Mouse (Mus musculus) midbrain, embryonic 15.5 days (tissue): ENCODE results near the gene Asap2. TPM values are rescaled to one million over a fixed set of nuclear protein-coding genes. Genes with fewer than 3 reads are reported as not detected.
A peak's percentile ranks its signal among the peaks of the same experiment; 100 is the strongest.

Source experiments
- ATAC-seq: fragments of 200-750 bp; cut with Nextera tagmentation; replicated peaks from 2 replicates; pipeline ENCODE4 v1.8.0; 2017; ENCODE audit warnings: moderate TSS enrichment
- H3K27ac ChIP-seq: fragments of 300-500 bp; sonication (generic); 2 replicates; pipeline ENCODE4 v1.5.1; 2015; ENCODE audit warnings: mild to moderate bottlenecking, inconsistent platforms
- H3K27me3 ChIP-seq: fragments of 300-500 bp; sonication (generic); replicated peaks from 2 replicates; pipeline ENCODE4 v1.6.1; 2015; ENCODE audit warnings: inconsistent platforms
- H3K36me3 ChIP-seq: fragments of 300-500 bp; sonication (generic); replicated peaks from 2 replicates; pipeline ENCODE4 v1.6.1; 2015; ENCODE audit warnings: inconsistent platforms
- H3K4me1 ChIP-seq: fragments of 300-500 bp; sonication (generic); 2 replicates; pipeline ENCODE4 v1.6.1; 2015; ENCODE audit warnings: inconsistent platforms
- H3K4me2 ChIP-seq: fragments of 300-500 bp; sonication (generic); 2 replicates; pipeline ENCODE4 v1.6.1; 2015; ENCODE audit warnings: inconsistent platforms, mild to moderate bottlenecking, moderate library complexity
- H3K4me3 ChIP-seq: fragments of 300-500 bp; sonication (generic); 2 replicates; pipeline ENCODE4 v1.5.1; 2015; ENCODE audit warnings: mild to moderate bottlenecking, inconsistent platforms
- H3K9ac ChIP-seq: fragments of 300-500 bp; sonication (generic); 2 replicates; pipeline ENCODE4 v1.6.1; 2015; ENCODE audit warnings: mild to moderate bottlenecking, inconsistent platforms
- H3K9me3 ChIP-seq: fragments of 300-500 bp; sonication (generic); 2 replicates; pipeline ENCODE4 v1.6.1; 2016; ENCODE audit warnings: inconsistent platforms
- WGBS: fragments of 180-500 bp; shearing (Covaris S2); methylation state at CpG from one replicate; pipeline ENCODE4 v1.1.7; 2015; ENCODE audit warnings: mixed read lengths; 5-methylcytosine and 5-hydroxymethylcytosine counted together
- polyA plus RNA-seq: library from polyadenylated mRNA; unstranded; fragments of >200 nt; fragmentation: Nextera tagmentation; extraction: Ambion mirVana; gene quantifications from 2 replicates; pipeline ENCODE4 v1.2.1, GENCODE M21; 2015

Gene Asap2
- polyA plus RNA-seq, 1 experiment from 2014 or later: 13.9 TPM

- ATAC-seq: no peak
- Histone ChIP-seq H3K36me3 (no peaks in the 10 kb centered on the region), H3K27ac (no peak overlapping the region)
Measured at GRCm38 (mm10) chr12:21177123-21177698, 187.0 kb downstream of the Asap2 start.

DNA sequence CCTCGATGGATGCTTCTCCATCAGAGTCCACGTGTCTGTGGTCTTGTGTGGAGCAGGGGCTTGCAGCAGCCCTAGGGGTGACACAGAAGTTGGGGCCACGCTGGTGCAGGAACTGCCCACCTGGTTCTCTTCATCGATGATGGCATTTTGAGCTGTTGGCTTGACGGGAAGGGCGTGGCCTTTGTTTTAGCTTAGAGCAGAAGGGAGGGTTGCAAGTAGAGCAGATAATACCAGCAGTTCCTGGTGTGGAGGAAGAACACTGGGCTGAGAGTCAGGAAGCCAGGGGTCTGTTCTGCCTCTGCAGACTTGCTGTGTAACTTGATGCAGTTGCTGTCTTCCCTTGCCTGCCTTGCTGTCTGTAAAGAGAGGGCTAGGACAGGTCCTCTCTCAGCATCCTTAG lies 189.8 kb downstream of the Asap2 start:
- Histone ChIP-seq H3K4me3 (no peak overlapping the region), H3K36me3 (no peaks in the 10 kb centered on the region), H3K27me3 (no peaks in the 10 kb centered on the region), H3K4me1 (no peaks in the 10 kb centered on the region), H3K9me3 (no peaks in the 10 kb centered on the region), H3K27ac (no peak overlapping the region), H3K9ac (no peak overlapping the region), H3K4me2 (no peak overlapping the region)
- no peak for ATAC-seq
- WGBS: 90% methylated on average over 6 of the region's 6 CpGs

More at GRCm38 (mm10) chr12:21177123-21177698, 187.0 kb downstream of the Asap2 start:
- H3K4me2 ChIP-seq: no peak overlapping the region
- no peaks in the 10 kb centered on the region for H3K9me3 ChIP-seq
- no peak overlapping the region for H3K9ac ChIP-seq
- H3K27me3 ChIP-seq: no peaks in the 10 kb centered on the region
- no peaks in the 10 kb centered on the region for H3K4me1 ChIP-seq
- H3K4me3 ChIP-seq: no peak overlapping the region

DNA sequence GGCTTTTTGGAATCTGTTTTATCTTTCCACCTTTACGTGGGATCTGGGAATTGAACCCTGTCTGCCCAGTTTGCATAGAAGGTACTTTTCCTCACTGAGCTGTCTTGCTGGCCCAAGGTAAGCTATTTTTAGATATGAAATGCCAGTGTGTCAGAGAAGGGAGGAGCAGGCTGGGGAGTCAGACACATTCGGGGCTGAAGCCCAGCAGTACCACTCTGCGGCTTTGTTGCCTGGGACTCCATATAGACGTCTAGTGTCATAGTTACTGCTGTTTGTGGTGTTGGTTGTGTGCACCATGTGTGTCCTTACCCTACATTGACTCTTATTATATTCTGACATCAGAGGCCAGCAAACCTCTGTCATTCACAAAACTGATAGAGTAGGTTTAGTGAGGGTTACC lies 192.5 kb downstream of the Asap2 start:
- H3K4me3 ChIP-seq: no peak overlapping the region
- no peaks in the 10 kb centered on the region for H3K36me3 ChIP-seq
- H3K27me3 ChIP-seq: no peaks in the 10 kb centered on the region
- H3K27ac ChIP-seq: no peak overlapping the region
- H3K9ac ChIP-seq: no peak overlapping the region
- no peaks in the 10 kb centered on the region for H3K9me3 ChIP-seq
- WGBS: 77% methylated on average over 4 of the region's 4 CpGs
- H3K4me2 ChIP-seq: no peak overlapping the region
- no peak for ATAC-seq
- H3K4me1 ChIP-seq: no peaks in the 10 kb centered on the region

DNA sequence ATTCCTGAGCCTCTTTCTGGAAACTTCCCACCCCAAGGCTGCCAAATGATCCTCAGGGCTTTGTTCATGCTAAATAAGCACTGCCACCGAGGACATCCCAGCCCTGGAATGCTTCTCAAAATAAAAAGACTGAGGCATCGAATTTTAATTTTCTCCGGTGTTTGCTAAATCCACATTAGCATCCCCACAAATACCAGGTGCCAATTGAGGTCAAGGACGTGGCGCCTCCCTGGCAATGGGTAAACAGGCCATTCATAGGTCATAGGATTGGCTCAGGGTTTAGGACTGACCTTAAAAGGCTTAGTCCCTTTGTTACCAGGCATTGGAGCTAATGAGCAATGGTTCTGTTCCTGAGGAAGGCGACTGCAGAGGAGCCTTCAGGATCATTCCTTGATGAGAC lies 193.1 kb downstream of the Asap2 start:
- H3K9ac ChIP-seq: no peak overlapping the region
- H3K36me3 ChIP-seq: no peaks in the 10 kb centered on the region
- H3K4me1 ChIP-seq: no peaks in the 10 kb centered on the region
- WGBS: 59% methylated on average over 6 of the region's 6 CpGs
- no peak overlapping the region for H3K4me3 ChIP-seq
- no peaks in the 10 kb centered on the region for H3K27me3 ChIP-seq
- no peak overlapping the region for H3K4me2 ChIP-seq
- ATAC-seq: no peak
- no peaks in the 10 kb centered on the region for H3K9me3 ChIP-seq
- H3K27ac ChIP-seq: no peak overlapping the region

DNA sequence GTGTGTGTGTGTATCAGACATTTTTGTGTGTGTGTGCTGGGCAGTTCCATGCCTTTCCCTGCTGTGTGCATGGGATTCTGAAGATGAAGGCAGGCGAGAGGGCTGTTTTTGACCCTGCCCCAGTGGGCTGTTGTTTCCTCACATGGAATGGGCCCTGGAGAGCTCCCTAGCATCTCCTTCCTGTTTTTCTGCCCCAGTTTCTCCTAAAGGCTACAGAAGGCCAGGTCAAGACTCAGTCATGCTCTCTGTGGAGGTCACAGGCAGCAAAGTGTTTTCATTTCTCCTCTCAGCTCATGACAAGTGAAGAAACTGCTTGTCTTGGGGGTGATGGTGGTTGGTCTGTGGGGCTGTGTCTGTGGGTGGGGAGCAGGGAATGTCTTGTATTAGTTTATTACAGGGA lies 195.9 kb downstream of the Asap2 start:
- WGBS: 62% methylated on average over 1 of the region's 1 CpGs

GRCm38 (mm10) chr12:21188880-21189279 lies 198.6 kb downstream of the Asap2 start:
- H3K9me3 ChIP-seq: no peaks in the 10 kb centered on the region
- WGBS: 73% methylated on average over 4 of the region's 4 CpGs
- no peak overlapping the region for H3K4me3 ChIP-seq
- H3K27ac ChIP-seq: no peak overlapping the region
- H3K4me2 ChIP-seq: no peak overlapping the region
- no peak for ATAC-seq
- no peaks in the 10 kb centered on the region for H3K4me1 ChIP-seq
- no peaks in the 10 kb centered on the region; the same call in 1 of the 2 replicates for H3K36me3 ChIP-seq
- H3K27me3 ChIP-seq: no peaks in the 10 kb centered on the region
- no peak overlapping the region for H3K9ac ChIP-seq

More for the DNA sequence above, 195.9 kb downstream of the Asap2 start:
- Histone ChIP-seq H3K27me3 (no peaks in the 10 kb centered on the region), H3K9me3 (no peaks in the 10 kb centered on the region), H3K4me3 (no peak overlapping the region), H3K36me3 (no peaks in the 10 kb centered on the region; the same call in 1 of the 2 replicates), H3K4me1 (no peaks in the 10 kb centered on the region), H3K27ac (no peak overlapping the region), H3K9ac (no peak overlapping the region), H3K4me2 (no peak overlapping the region)
- ATAC-seq: no peak

DNA sequence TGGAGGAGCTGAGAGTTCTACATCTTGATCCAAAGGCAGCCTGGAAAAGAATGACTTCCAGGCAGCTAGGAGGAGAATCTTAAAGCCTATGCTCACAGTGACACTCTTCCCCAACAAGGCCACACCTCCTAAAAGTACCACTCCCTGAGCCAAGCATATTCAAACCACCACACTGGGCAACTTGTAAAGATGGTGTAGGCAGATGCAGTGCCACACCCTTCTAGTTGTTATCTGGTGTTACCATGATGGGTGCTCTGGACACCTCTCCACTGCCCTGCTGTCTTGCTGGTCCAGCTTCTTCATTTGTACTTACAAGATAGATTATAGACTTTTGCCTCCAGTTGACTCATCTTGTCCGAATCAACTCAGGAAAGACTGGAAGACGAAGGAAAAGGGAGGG lies 201.3 kb downstream of the Asap2 start:
- 91% methylated on average over 2 of the region's 2 CpGs for WGBS
- no peak for ATAC-seq
- Histone ChIP-seq H3K9me3 (no peaks in the 10 kb centered on the region), H3K27me3 (no peaks in the 10 kb centered on the region), H3K4me1 (no peaks in the 10 kb centered on the region), H3K36me3 (no peaks in the 10 kb centered on the region; the same call in 1 of the 2 replicates), H3K27ac (no peak overlapping the region), H3K4me3 (no peak overlapping the region), H3K4me2 (no peak overlapping the region), H3K9ac (no peak overlapping the region)

DNA sequence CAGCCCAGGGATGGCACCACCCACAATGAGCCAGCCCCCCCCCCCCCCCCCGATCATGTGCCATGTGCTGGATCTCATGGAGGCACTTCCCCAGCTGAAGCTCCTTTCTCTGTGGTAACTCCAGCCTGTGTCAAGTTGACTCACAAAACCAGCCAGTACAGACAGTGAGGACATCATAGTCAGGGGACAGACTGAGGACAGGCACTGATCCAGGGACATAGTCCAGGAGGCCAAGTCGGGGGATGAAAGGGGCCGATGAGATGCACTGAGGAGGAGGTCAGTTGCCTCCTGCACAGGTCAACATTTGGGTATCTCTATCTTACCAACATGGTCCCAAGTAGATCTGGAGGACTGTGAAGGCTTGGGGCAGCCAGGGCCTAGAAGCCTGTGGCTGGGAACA lies 205.2 kb downstream of the Asap2 start:
- Histone ChIP-seq H3K4me1 (peaks cover 3% of the 10 kb centered on the region; the same call in 1 of the 2 replicates), H3K27me3 (no peaks in the 10 kb centered on the region), H3K27ac (no peak overlapping the region), H3K4me3 (no peak overlapping the region), H3K9ac (no peak overlapping the region), H3K9me3 (no peaks in the 10 kb centered on the region), H3K4me2 (no peak overlapping the region), H3K36me3 (peaks cover 6% of the 10 kb centered on the region; the same call in 1 of the 2 replicates)
- 99% methylated on average over 3 of the region's 3 CpGs for WGBS
- ATAC-seq: no peak

DNA sequence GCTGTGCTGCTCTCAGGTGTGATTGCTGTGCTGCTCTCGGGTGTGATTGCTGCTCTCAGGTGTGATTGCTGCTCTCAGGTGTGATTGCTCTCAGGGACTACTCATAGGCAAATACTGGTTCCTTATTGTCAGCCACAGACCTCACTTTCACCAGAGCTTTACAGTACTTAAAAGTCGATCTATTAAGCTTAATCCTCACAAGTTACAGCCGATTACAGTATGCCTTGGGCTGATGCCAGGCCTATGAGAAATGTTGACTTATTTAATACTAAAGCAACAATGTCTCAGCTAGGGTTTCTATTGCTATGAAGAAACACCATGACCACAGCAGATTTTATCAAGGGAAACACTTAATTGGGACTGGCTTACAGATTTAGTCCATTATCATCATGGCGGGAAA lies 206.2 kb downstream of the Asap2 start:
- no peak overlapping the region for H3K4me2 ChIP-seq
- H3K4me3 ChIP-seq: no peak overlapping the region
- 88% methylated on average over 4 of the region's 4 CpGs for WGBS
- H3K4me1 ChIP-seq: peaks cover 3% of the 10 kb centered on the region; the same call in 1 of the 2 replicates
- H3K27me3 ChIP-seq: no peaks in the 10 kb centered on the region
- no peak for ATAC-seq
- no peak overlapping the region for H3K27ac ChIP-seq
- no peak overlapping the region for H3K9ac ChIP-seq
- 0 out of 2 replicates have a peak, but pooled peaks cover 6% of the 10 kb centered on the region for H3K36me3 ChIP-seq
- H3K9me3 ChIP-seq: no peaks in the 10 kb centered on the region

- no peaks in the 10 kb centered on the region for H3K9me3 ChIP-seq
- no peak overlapping the region for H3K27ac ChIP-seq
- H3K4me2 ChIP-seq: no peak overlapping the region
- no peak overlapping the region for H3K9ac ChIP-seq
- H3K36me3 ChIP-seq: 0 out of 2 replicates have a peak, but pooled peaks cover 6% of the 10 kb centered on the region
- H3K27me3 ChIP-seq: no peaks in the 10 kb centered on the region
- no peak for ATAC-seq
- 98% methylated on average over 8 of the region's 8 CpGs for WGBS
- H3K4me3 ChIP-seq: no peak overlapping the region
- H3K4me1 ChIP-seq: peaks cover 22% of the 10 kb centered on the region
Measured at GRCm38 (mm10) chr12:21200613-21201012, 210.4 kb downstream of the Asap2 start.

DNA sequence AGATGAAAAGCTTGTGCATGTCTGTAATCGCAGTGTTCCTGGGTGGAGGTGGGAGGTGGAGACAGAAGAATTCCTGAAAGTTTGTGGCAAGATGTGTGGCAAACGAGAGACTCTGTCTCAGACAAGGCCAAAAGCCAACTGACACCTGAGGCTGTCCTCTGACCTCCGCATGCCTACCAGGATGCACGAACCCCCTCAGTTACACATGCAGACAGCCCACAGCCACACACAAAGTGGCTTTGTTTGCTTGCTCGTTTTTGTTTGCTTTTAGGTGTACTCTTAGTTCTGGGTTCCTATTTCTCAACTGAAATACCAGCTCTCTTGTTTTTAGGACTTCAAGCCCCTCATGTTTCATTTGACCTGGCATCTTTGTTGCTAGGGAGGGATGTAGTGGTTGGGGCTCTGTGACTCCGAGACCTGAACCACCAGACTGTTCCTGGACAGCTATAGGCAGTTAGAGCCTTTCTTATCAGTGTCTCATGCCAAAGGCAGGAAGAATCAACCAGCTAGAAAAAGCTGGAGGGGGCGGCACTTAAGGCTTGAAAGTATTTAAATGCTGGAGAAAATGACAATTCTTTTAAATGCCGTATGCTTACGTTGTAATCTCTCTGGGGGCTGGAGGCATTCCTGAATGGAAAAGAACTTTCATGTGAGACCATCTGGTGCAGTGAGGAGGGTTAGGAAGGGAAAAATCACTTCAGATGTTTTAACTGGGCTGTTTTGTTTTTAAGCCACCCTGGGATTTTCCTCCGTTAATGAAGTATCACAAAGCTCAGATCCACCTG lies 211.4 kb downstream of the Asap2 start:
- Histone ChIP-seq H3K9ac (no peak overlapping the region), H3K4me2 (no peak overlapping the region), H3K4me1 (peaks cover 22% of the 10 kb centered on the region), H3K4me3 (no peak overlapping the region), H3K9me3 (no peaks in the 10 kb centered on the region), H3K27me3 (no peaks in the 10 kb centered on the region), H3K27ac (no peak overlapping the region), H3K36me3 (peaks cover 6% of the 10 kb centered on the region; the same call in 1 of the 2 replicates)
- WGBS: 79% methylated on average over 10 of the region's 10 CpGs
- no peak for ATAC-seq

DNA sequence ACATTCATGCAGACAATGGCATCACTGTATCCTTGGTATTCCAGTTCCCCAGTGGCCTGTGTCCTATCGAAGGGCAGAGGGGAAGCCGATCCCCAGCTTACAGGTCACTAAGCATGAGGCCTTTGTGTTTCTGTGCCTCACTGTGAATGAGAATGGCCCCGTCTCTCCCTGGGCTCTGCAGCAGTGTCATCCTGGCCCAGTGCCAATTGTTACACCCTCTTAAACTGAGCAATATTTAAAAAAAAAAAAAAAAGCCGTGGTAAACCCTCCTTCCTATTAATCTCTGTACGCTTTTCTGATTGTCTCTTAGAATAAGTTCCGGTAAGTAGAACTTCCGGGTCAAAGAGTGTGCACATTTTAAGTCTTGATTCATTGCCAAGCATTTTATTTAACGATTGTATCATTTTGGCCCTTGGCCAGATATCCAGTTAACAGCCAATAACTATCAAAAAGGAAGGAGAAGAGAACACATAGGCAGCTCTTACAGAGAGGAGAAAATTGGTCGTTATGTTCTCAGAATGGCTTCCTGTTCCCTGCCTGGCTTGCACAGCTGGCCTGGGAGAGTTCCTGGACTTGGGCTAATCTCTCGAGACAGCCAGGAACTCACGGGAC lies 214.5 kb downstream of the Asap2 start:
- Histone ChIP-seq H3K4me3 (no peak overlapping the region), H3K4me1 (peaks cover 22% of the 10 kb centered on the region), H3K4me2 (no peak overlapping the region), H3K9ac (no peak overlapping the region), H3K36me3 (peaks cover 8% of the 10 kb centered on the region; the same call in 1 of the 2 replicates), H3K9me3 (no peaks in the 10 kb centered on the region), H3K27ac (no peak overlapping the region), H3K27me3 (no peaks in the 10 kb centered on the region)
- ATAC-seq: peak; percentile 55; the same call in 1 of the 2 replicates
- 25% methylated on average over 11 of the region's 11 CpGs for WGBS
